Mouse (Mus musculus) cerebellum, adult 18-20 months (tissue): Measurements from ENCODE around the gene Pip4k2b.
"Not testable (repeated sequence)": the region's sequence is repeated elsewhere in the genome, so short reads cannot be mapped to it uniquely, and the experiment has no call there.

ENCODE experiments used
- DNase-seq, 2 experiments: peaks; one replicate each; pipeline ENCODE4 v3.0.0; 2021

Gene Pip4k2b

DNA sequence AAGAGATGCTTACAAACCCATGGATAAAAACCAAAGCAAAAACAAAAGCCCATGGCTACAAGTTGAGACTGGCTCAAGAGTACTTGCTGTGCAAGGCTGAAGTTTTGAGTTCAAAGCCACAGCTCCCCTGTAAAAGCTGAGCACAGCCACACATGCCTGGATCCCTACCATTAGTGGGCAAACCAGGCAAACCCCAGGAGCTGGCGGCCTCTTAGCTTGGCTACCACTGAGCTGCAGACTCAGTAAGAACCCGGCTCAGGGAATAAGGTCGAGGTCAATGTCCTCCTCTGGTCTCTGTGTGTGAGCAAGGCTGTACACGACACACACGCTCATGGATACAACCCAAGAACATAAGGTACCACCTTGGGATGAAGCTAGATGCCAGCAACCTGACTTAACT lies 4.0 kb upstream of the Pip4k2b start:
- DNase-seq, result no peak

DNA sequence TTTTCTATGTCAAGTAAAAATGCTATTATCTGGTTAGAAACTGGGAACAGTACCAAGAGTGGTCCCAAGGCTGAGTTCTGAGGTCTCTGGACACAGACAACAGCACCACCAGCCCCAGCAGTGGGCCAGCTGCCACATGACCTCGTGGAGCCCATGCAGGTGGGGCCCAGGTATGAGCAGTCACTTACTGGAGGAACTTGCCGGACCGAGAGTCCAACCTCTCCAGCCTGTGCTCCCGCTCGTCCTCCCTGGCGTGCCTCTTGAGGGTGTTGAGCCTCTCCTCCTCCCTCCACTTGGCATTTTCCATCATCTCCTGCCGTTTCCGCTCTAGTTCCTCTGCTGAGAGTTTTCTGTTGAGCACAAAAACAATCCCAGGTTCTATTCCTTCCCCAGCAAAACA lies 3.3 kb upstream of the Pip4k2b start:
- DNase-seq, result no peak

DNA sequence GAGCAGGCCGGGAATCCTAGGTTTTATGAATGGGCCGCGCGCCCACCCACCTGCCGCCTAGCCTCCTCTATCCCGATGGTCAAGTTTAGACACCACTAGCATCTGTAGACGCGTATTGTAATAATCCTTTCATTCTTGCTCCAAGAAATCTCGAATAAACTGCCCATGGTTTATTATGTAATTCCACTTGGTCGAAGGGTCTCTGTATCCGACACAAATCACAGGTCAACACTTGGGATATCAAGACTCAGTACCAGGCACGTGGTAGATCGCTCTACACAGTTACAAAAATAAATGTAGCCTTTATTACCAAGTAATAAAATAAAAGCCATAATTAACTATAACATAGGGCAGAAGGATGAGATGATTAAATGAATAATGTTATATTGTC lies 822 bp upstream of the Pip4k2b start:
- DNase-seq, result no peak

DNA sequence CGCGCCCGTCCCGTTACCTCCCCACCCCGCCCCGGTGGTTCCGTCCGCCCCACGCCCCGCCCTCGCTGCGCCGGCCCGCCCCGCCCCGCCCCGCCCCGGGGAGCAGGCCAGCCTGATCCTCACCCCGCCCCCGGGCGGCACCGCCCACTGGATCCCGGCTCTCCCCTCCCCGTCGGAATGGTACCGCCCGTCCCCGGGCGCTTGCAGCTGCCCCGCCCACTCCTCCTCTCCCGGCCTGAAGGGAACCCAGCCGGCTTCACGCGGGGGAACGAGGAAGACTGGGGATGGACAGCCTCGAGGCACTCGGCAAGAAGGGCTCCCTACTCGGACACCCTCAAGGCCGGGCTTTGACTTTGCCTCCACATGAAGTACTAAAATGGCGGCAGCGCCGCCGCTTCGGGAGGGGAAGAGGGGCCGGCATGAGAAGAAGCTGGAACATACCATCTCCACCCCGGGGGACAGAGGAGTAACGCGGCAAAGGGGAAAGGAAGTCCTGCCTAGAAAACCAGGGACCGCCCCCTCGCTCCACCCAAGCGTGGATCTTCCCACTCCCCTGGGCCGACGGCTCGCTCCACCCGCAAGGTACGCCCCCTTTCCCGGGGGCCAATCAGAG lies 320 bp upstream of the Pip4k2b start:
- DNase-seq, result peak; percentile 99

DNA sequence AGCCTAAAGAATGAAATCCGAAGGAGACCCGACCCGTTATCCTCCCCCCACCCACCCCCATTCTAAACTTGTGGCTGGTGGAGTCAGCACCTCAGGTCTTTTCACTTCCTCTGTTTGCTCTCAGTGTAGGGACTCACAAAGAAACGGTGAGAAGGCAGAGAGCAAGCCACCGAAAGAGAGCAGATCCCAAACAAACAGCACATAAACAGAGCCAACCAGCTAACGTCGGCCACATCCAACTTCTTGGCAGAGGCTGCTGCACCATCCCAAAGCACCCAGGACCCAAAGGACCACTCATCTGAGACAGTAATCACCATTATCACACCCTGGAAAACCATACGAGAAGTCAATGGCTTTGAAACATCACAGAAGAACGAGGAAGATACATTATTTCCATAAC lies 1.1 kb downstream of the Pip4k2b start:
- DNase-seq, result no peak

DNA sequence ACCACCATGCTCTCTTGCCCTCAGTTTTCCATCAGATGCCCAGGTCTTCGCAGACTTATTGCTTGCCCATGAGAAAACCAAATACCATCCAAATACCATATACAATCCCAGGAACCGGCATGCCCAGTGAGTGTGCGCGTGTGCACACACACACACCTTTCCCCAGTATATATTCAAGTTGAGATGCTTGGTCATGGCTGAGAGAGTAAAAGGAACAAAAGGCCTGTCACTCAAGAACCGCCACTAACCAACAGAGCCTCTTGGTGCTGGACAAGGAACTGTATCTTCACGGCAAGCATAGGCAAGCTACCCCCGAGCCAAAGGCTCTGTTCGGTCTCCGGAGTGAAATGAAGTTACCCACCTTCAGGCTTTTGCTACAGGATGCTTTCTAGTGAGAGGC lies 1.9 kb downstream of the Pip4k2b start:
- DNase-seq, result no peak

DNA sequence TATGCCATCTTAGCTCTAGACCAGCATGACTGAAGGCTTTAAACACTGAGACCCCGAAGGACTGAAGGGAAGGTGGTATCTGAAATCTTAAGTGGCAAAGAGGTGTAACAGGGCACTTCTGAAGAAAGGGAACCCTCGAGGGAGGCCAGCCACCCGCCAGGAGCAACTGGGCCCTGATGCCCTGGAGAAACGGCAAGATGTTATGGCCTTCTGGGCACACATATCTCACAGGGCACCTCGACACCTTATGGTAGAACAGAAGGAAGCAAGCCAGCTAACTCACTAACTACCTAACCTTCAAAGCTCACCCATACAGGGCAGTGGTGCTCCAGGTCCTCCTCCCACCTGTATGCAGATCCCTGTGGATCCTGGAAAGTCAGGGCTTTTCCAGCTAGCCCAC lies 2.3 kb downstream of the Pip4k2b start:
- DNase-seq, result no peak

DNA sequence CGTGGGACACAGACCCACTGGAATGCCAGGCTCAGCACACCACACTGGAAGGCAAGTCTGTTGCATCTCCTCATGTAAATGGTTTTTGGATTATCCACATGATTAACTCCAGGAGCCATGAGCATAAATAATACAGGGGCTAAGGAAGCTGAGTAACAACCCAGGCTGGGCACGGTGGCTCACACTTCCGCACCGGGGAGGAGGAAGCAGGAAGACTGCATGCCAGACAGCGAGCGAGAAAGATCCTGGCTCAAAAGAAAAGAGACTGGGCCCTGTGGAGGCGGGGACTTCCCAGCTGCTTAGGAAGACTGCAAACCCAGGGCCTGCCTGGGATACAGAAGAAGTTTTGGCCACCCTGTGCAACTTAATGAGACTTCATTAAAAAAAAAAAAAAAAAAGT lies 4.3 kb downstream of the Pip4k2b start:
- no peak for DNase-seq

DNA sequence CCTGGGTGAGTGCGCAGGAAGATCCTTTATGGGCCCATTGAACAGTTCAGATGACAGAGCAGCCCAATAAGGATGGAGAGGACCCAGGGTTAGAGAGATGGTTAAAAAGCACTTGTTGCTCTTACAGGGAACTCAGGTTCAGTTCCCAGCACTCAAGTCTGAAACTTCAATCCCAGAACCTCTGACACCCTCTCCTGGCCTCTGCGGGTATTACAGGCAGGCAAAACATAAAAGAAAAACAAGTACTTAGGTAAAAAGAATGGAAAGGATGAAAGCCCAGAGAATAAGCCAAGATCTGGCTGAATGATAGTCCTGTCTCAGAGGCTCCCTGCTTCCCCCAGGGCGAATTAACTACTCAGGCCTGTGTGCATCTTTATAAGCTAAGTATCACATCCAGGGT lies 5.3 kb downstream of the Pip4k2b start:
- DNase-seq, result no peak

DNA sequence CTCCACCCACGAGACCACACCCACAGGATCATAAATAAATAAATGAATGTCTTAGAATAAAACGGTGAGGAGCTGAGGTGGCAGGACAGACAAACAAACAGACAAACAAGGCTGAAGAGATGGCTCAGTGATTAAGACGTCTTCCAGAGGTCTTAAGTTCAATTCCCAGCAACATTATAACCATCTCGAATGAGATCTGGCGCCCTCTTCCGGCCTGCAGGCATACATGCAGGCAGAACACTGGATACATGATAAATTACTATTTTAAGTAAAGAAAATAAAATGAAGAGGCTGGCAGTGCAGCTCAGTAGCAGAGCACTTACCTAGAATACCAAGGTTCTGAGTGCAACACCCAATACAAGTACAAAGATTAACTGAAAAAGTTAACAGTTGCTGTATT lies 5.8 kb downstream of the Pip4k2b start:
- no peak for DNase-seq

DNA sequence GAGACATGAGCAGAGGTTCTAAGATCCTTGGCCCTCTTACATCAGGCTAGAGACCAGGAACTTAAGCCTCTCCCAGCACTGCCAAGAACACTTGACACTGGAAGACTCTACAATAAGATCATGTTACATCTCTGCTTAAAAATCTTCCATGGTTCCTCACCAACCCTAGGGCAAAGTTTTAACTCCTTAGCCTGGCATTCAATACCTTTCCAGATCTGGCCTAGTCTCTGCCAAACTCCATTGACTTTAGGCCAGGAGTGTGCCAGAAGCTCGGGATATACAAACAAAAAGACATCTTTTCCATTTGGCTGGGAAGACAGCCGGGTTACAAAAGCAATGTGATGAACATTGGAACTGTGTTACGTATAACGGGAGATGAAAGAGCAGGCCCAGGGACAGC lies 6.9 kb downstream of the Pip4k2b start:
- no peak for DNase-seq

DNA sequence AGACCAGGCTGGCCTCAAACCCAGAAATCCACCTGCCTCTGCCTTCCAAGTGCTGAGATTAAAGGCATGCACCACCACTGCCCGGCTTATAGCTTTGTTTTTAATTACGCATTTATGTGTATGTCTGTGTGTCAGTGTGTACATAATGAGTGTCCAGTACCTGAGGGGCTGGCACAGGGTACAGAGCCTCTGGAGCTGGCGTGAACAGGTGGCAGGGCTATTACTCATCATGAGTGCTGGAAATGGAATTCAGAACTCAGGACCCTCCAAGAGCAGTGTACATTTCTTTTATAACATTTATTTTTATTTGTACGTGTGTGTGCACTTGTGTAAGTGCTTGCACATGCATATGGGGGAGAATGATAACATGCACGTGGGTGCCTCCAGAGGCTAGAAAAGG lies 7.9 kb downstream of the Pip4k2b start:
- DNase-seq, result no peak

DNA sequence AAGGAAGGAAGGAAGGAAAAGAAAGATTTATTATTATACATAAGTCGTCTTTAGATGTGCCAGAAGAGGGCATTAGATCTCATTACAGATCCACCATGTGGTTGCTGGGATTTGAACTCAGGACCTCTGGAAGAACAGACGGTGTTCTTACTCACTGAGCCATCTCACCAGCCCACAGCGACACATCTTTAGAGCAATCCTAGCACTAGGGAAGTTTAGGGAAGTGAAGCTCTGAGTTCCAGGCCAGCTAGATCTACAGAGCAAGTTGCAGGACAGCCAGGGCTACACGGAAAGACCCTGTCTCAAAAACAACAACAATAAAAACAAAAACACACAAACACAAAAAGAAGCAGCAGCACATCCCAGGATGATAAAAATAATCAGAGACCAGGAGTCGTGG lies 9.7 kb downstream of the Pip4k2b start:
- not testable (repeated sequence) for DNase-seq

DNA sequence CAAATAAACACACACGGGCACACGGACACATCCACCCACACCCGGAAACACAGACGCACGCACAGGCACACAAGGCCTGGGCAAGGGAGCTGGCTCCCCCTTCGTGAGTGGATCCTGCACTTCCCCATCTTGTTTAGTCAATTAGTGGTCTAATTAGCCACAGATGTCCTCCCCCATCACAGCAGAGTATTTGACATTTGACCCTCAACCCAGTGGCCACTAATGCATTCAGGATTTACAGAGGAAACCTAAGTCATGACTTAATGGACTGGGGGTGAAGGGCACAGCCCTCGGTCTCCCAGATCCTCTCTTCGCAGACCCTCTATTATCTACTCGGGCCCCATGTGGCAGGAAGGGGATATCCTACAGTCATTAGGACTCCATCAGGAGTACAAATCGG lies 10.8 kb downstream of the Pip4k2b start:
- DNase-seq, result no peak

DNA sequence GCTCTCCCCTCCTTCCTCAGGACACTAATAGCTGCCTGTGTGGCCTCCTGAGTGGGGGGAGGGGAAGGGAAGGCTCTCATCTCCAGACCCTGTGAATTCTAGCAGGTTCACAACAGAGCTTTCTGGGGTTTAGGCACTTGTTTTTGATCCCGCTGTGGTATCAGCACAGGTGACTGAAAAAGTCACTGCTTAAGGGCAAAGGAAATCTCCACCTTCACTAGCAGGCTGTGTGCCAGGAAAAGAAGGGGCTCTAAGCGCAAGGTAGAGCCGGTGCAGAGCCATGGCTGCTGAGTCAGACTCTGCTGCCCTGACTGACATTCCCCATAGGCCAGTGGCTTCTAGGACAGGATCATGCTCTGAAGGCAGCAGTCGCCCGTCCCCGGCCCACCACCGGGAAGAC lies 15.8 kb downstream of the Pip4k2b start:
- DNase-seq, result no peak

DNA sequence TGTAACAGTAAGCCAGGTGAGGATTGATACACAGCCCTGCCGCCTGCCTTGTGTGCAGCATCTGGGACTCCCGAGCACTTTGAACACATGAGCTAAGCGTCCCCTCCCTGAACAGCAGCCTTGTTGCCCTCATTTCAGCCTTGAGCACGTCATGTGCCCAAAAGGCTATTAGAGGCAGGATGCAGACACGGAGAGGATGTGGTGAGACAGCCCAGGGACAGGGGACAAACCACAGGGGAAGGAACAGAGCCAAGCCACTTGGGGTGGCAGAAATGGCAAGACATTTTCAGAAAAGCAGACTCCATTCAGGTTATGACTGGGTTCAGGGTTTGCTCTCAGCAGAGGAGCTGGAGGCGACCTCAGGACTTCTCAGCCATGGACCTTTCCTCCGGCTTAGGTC lies 16.2 kb downstream of the Pip4k2b start:
- DNase-seq, result no peak

DNA sequence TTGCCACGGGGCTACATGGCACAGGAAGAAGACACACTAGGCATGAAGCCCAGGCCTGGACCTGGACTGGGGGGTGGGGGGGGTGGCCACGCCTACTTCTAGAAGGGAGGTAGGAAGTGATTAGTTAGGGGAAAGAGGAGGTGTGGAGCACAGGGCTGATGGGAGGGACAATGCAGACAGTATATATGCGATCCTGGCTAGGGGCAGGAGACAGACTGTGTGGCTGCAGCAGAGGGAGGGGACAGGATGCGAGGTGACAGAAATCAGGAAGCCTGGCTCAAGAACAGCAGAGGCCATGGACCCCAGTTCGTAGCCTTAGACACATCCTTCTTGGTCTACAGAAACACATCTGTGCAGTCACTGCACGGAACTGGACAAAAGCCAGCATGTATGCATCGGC lies 20.8 kb downstream of the Pip4k2b start:
- DNase-seq, result no peak

DNA sequence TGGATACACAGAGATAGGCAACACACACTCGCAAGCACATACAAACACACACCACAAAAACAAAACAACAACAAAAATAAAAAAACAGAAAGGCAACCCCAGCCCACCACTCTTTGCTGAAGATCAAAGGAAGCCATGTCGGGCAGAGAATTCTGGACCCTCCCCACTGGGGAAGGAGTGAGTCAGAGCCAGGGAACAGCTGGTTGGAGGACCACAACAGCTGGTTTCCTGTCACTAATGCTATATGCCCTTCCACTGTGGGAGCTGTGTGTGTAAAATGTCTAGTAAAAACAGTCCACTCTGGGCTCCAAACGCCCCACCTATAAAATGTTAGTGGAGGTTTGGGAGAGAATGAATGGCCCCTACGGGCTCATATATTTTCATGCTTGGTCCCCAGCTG lies 23.2 kb downstream of the Pip4k2b start:
- no peak for DNase-seq

DNA sequence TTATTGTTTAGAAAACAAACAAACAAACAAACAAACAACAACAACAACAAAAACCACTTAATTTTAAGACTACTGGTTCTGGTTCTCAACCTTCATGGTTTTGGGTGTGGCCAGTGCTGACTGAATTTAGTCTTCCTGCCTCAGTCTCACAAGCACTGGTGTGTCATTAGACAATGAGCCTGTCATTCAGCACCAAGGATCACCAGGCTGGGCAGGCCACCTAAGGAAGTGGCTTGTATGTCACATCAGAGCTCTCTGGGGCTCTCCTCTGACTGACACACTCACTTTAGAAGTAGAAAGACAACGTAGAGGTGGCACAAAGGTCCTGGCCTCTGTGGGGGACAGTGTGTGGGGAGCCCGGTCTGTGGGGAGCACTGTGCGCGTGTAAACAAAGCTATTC lies 25.5 kb downstream of the Pip4k2b start:
- DNase-seq, result no peak

DNA sequence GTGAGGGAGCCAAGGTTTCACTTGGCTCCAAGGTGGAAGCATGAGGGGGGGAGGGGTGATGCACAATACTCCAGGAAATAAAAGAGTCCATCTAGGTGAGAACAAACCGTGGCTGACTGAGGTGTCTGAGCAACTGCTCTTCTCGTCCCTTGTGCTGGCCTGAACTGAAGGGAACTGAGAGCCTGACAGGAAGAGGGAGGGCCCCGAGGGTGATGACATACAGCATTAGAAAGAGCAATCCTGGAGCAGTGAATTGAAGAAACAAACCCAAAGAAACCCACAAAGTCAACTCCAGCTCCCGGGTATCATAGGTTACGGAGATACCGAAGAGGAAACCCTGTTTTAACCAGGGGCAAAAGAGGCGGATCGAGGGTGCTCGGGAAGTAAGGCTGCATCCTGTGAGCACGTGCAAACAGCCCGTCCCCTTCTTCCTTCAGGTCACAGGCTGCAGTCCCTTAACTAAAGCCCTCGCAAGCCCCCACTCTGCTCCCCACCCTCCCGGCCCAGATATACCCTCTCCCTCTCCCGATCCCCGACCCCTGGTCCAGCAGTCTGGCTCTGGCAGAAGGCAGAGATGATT lies 26.1 kb downstream of the Pip4k2b start:
- no peak for DNase-seq

DNA sequence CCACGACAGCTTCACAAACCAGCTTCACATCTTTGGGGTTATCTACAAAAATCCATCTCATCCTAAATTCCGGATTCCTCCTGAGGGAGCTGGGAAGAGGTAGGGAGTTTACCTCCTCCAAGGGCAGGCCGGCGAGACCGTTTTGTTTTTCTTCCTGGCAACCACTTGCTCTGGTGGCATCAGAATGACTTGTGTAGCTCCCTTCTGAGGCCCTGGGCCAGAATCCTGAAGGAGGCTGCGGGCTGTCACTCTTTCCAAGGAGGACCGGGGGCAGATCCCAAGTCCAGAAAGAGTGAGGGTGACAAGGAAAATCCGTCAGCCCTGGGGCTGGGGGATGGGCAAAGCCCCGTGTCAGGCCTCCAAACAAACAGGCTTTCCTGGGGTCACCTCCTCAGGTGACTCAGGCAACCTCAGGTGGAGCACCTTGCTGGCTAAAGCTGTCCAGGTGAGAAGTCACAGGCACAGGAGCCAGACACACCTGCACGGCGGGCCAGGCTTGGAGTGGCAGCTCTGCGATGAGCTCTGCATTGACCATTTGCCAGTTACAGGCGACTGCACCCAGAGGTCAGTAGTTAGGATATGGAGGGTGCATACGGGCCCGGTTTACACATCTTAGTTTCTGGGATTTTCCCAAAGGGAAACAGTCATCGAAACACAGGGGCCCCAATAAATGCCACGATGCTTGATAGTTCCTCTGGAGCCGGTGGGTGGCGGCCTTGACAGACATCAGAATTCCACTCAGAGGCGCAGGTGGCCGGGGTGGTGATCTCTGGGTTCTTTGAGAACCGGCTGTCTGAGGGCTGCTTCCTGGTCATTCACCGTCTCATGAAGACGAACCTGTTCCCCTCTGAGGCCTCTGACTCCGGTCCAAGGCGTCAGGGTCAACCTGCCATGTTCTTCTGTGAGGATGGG lies 26.9 kb downstream of the Pip4k2b start:
- no peak for DNase-seq

DNA sequence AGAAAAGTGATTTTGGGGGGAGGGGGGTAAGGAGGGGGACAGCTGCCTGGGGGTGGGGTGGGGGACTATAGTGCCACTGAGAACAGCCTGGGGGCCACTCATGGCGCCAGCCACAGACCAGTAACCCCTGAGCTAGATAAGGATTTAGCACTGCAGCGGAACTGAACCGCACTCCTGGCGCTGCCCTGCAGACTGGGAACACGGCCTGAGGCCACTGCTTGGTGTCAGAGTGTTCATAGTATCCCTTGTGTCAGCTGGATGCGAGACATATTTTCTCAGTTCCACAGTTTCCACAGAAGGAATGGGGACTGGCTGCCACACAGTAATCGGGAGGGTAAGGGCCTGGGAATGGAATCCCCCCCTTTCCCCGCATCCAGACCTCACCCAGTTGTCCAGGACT lies 28.5 kb downstream of the Pip4k2b start:
- no peak for DNase-seq

DNA sequence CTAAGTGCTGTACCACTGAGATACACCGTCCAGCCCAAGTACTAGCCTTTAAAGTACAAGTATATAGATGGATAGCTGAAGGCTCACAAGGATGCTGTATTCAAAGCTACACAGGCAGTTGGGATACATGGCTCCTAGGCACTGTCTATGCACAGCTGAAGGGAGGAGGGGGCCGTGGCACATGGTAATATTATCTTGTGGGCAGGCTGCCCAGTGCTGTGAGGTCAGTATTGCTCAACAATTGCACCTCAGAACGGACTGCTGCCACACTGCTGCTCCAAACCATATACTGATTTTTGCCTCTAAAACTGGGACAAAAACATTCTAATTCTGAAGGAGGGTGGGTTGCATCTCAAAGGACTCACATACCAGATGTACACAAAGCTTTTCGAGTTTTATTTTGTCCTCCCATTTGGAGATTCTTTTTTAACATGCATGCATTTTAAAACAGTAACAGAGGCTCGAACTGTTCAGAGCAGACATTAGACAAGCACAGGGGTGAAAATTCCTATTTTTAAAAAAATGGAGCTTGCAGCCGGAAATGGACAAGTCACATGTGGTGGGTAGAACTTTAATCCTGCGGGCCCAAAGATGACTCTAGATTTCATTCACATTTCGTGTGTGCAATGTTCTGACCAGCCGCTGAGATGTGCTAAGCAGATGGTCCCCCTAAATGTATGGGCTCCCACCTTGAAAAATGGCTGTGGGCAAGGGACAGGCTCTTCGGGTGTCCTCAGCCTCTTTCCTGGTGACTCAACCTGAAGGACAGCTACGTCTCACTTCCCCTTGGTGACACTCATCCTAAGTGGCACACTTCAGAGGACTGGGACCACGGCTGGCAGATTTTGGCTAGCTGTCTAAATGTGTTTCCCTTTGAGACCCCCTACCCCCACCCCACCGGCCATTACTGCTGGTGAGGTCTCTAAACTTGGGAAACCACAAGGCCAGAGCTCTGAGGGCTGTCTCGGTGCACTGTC lies 29.4 kb downstream of the Pip4k2b start:
- no peak for DNase-seq
